Mouse (Mus musculus) gastrocnemius, postnatal 10 days (tissue): ENCODE results near the gene Nrm. TPM values are rescaled to one million over a fixed set of nuclear protein-coding genes. Genes with fewer than 3 reads are reported as not detected.
"Not testable (repeated sequence)": the region's sequence is repeated elsewhere in the genome, so short reads cannot be mapped to it uniquely, and the experiment has no call there.

Source experiments
- DNase-seq: peaks from one replicate; pipeline ENCODE4 v3.0.0; 2021; ENCODE audit warnings: mixed read lengths
- total RNA-seq, 2 experiments: library from RNA; stranded (reverse); gene quantifications; 2 replicates each; pipeline ENCODE4 v1.2.3; 2021

Nrm gene
- total RNA-seq, 2 experiments from 2014 or later, result 7.8 to 9.7 TPM

DNA sequence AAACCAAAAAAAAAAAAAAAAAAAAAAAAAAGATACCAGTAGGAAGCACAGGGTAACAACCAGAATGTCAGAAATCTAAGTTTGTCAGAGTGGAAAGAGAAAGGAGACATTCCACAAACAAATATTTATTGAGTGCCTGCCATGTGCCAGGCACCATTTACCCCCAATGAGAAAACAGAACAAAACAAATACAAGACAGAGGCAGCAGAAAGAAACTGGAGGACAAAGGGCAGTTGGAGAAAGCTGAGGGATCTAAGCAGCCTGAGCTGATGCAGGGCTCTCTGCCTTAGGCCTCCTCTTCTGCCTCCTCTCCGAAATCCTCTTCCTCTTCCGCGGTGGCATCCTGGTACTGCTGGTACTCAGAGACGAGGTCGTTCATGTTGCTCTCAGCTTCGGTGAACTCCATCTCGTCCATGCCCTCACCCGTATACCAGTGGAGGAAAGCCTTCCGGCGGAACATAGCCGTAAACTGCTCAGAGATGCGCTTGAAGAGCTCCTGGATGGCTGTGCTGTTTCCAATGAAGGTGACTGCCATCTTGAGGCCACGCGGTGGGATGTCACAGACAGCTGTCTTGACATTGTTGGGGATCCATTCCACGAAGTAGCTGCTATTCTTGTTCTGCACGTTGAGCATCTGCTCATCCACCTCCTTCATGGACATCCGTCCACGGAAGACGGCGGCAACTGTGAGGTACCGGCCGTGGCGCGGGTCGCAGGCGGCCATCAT, 26.3 kb upstream of the Nrm start:
- peak; percentile 18 for DNase-seq

DNA sequence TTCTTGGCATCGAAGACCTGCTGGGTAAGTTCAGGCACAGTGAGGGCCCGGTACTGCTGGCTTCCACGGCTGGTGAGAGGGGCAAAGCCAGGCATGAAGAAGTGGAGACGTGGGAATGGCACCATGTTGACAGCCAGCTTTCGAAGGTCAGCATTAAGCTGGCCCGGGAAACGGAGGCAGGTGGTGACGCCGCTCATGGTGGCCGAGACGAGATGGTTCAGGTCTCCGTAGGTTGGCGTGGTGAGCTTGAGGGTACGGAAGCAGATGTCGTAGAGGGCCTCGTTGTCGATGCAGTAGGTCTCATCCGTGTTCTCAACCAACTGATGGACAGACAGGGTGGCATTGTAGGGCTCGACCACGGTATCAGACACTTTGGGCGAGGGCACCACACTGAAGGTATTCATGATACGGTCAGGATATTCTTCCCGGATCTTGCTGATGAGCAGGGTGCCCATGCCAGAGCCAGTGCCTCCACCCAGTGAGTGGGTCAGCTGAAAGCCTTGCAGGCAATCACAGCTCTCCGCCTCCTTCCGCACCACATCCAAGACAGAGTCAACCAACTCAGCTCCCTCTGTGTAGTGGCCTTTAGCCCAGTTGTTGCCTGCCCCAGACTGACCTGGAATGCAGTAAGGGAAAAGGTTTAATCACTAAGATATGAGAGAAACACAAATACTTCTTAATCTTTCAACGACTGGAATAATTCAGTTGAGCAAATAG, 25.5 kb upstream of the Nrm start:
- DNase-seq, result no peak

DNA sequence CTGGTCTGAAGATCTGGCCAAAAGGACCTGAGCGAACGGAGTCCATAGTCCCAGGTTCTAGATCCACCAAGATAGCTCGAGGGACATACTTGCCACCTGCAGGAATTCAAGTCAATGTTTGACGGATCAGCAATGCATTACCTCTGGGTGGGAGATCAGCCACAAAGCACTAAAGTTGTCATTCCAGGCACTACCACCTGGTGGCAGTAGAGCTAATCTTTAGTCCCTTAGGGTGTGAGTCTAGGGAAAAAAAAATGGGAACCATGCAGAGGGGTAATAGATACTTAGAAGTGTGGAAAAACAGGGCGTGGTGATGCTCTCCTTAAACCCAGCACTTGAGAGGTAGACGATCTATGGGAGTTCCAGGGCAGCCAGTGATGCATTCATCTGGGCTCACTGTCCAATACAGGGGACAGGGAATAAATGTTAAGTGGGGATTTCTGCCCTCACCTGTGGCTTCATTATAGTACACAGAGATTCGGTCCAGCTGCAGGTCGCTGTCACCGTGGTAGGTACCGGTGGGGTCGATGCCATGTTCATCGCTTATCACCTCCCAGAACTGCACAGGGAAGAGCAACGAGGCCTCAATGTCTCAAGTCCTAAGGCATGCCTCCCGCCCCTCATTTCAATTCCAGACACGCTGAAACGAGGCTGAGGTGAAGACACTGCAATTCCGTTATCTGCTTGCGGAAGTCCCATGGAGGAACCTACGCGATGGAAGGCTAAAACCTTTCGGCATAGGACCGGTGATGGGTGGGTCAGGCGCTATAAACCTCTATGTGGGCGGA, 24.7 kb upstream of the Nrm start:
- DNase-seq, result peak; percentile 83

GRCm38 (mm10) chr17:35836991-35837422, 24.1 kb upstream of the Nrm start:
- peak; percentile 83 for DNase-seq

DNA sequence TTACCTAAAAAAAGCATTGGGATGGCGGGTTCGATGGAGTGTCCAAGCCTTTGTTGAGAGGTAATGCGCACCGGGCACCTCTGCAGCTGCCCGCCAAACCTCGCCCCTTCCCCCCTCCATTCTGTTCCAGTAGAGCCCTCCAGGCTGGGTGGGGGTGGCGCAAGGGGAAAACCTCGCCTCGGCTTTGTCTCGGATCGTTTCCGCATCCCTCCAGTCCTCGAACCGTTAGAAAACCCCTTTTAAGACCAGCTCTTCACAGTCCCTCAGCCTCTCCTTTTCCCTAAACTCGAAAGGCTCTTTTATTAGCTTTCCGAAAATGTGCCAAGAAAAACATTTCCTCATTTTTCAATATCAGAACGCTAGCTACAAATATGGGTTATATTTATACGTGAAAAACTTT, 23.6 kb upstream of the Nrm start:
- DNase-seq, result peak; percentile 53

- DNase-seq, result peak; percentile 94
Observed at GRCm38 (mm10) chr17:35838122-35838544, 23.0 kb upstream of the Nrm start, which contains the start of gene Tubb5. Tubb5 (minus strand) TSS chr17:35838306.

GRCm38 (mm10) chr17:35838570-35838969, 22.5 kb upstream of the Nrm start:
- DNase-seq, result no peak

- not testable (repeated sequence) for DNase-seq
Observed at GRCm38 (mm10) chr17:35839002-35839401, 22.1 kb upstream of the Nrm start.

DNA sequence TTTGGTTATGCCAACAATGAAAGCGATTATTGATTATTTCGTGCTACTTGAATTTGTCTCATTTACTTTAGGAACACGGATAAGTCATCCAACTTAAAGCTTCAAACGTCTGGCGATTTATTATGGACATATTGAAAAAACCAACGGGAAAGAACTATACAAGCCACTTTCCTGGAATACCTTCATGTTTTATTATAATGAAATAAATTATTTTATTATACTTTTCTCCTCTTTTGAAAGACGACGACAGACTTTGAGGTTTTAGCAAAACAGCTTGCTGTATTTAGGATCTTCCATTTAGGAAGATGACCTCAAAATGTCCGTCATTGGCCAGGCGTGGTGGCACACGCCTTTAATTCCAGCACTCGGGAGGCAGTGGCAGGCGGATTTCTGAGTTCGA, 20.6 kb upstream of the Nrm start:
- no peak for DNase-seq

GRCm38 (mm10) chr17:35841076-35841950, 19.8 kb upstream of the Nrm start, which contains the start of gene Mdc1:
Mdc1 (plus strand) TSS chr17:35841515.
- DNase-seq, result peak; percentile 96

DNA sequence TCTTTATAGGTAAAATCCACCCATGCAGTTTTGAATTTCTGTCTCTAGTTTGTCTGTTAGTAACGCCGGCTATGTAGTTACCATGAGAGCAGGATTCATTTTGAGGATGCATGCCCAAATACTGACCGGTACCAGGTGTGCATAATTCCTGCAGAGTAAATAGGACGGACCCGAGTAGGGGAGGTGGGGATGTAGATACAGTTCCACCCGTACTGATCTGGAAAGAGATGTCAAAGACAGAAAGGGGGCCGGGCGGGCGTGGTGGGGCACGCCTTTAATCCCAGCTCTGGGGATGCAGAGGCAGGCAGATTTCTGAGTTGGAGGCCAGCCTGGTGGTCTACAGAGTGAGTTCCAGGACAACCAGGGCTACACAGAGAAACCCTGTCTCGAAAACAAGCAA, 19.1 kb upstream of the Nrm start:
- DNase-seq, result no peak

GRCm38 (mm10) chr17:35843514-35843913, 17.6 kb upstream of the Nrm start:
- no peak for DNase-seq

DNA sequence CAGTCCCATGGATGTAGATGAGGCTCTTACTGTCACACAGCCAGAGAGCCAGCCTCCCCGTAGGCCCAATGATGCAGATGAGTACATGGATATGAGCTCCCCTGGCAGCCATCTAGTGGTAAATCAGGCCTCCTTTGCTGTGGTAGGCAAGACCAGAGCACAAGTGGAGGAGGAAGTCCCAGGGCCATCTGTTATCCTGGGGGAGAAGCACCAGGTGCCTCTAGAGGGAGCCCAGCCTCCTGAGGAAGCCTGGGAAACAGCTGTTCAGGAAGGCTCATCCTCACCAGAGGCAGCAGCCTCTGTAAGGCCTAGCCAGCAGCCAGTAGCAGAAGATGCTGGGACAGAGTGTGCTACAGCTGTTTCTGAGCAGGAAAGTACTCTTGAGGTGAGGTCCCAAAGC, 13.0 kb upstream of the Nrm start:
- no peak for DNase-seq

DNA sequence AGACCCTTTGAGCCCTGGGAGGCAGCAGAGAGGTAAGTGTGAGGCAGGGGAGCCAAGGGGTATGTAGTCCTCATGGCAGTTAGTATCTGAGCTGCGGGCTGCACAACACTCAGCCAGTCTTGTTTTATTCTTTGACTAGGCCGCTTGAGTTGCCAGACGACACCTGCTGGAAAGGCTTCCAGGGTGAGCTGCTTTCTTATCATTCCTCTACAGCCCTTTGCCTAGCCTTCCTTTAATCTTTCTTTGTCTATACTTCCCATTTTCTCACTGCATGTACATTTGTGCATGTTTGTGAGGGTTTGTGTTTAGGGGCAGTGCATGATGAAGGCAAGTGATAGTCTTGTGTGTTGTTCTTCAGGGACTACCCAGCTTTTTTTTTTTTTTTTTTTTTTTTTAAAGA, 10.1 kb upstream of the Nrm start:
- no peak for DNase-seq

GRCm38 (mm10) chr17:35859371-35859770, 1.7 kb upstream of the Nrm start:
- DNase-seq, result no peak

DNA sequence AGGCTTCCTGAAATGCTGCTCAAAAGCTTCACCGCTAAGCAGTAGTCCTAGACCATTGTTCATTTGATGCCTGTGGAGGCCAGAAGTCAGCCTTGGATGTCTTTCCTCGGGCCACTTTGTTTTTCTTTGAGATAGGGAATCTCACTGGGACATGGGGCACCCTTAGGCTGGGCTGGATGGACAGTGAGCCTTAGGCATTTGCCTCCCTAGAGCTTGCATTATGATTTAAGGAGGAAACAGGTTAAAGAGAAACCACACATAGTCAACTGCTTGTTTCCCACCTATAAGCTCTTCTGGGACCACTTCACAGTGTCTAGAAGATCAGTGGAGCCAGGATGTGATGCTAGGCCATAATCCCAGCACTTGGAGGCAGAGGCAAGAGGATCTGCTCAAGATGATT, 1.3 kb upstream of the Nrm start:
- no peak for DNase-seq

DNA sequence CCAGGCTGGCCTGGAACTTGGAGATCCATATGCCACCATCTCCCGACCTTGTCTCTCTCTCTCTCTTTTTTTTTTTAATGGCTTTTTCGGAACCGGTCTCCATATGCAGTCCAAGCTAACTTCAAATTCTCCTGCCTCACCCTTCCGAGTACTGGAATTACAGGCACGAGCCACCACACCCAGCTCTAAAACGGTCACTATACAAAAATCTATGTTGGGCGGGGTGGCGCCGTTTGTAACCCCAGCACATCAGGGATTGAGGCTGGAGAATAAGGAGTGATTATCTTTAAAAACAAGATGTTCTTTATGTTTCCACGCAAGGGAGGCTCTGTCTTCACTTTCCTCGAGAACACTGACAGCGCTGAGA, 304 bp upstream of the Nrm start:
- DNase-seq, result no peak

- no peak for DNase-seq
Observed at GRCm38 (mm10) chr17:35864832-35865353, 3.8 kb downstream of the Nrm start.

DNA sequence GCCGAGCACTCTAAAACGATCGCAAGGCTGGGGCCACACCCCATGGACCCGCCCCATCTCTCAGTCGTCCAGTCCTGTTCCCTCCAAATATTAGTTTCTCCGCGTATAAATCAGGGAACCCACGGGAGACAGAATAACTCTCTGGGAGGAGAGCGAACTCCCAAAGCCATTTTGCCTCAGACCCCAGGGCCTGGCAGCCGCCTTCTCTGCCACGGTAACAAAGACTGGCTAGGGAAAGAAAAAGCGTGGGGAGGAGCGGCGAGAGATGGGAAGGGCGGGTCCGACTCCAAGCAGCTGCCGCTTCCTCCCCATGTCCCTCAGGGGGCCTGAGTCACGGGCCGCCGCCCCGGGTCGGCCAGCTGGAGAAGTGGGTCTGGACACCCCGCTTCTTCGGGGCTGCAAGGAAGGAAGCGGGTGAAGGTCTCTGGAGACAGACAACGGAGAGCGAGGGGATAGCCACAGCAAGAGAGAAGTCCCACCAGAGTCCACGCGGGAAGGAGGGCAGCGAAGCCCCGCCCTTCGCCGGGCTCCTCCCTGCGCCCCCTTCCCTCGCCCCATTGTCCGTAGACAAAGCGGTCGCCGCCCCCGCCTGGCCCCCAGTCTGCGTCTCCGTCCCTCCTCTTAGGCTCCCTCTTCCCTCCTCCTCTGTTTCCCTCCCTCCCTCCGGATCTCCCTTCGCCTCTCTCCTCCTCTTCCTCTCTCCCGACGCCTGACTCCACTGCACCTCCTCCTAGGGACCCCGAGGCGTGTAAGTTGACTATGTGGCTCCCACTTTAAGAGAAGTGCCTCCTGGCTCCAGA, 4.6 kb downstream of the Nrm start, which contains the start of gene Ppp1r18:
TSS of gene Ppp1r18 (plus strand) at position 113 of the 800 bp plus-strand sequence.
- peak; percentile 81 for DNase-seq

GRCm38 (mm10) chr17:35866281-35866831, 5.2 kb downstream of the Nrm start:
- peak; percentile 75 for DNase-seq
